In the genomic region with DNA sequence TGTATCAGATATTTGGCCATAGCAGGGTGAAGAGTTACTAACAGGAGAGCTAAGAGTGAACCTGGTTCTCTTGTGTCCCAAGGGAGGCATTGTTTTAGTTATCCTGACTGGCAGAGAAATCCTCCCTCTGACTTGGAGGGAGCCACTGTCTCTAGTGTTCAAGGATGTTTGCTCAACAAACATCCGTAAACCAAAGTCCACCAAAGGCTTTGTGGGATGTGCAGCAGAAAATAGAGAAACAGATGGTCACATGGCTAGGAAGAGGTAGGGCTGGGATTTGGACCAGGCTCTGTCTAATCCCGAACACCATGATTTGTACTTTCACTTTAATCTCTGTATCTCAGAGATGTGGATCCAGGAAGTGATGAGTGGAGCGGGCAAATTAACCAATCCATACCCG, we compare ENCODE assay signal across 24 mouse cellular contexts. TPM values are rescaled to one million over a fixed set of nuclear protein-coding genes. Genes with fewer than 3 reads are reported as not detected.
"Had no signal": no experiment of that assay in that cellular context is flagged by ENCODE, and none has a peak within 500 bp of the region (broad histone marks: within the 10 kb centered on the region; RNA-seq: fewer than 3 reads in every experiment).

No protein-coding gene starts in this region.

- H3K36me3 ChIP-seq: limb, embryonic 10.5 days; limb, embryonic 13.5 days; lung, embryonic 15.5 days; midbrain, embryonic 12.5 days; midbrain, embryonic 15.5 days; neural tube, embryonic 13.5 days had no signal

- H3K27ac ChIP-seq: hindbrain, postnatal 0 days; left cerebral cortex, adult 2 months; limb, embryonic 10.5 days; limb, embryonic 13.5 days; liver, embryonic 14.5 days; lung, embryonic 15.5 days; macrophage; midbrain, embryonic 12.5 days; midbrain, embryonic 15.5 days; neural tube, embryonic 13.5 days had no signal

- H3K9ac ChIP-seq: limb, embryonic 13.5 days; liver, embryonic 14.5 days; liver, postnatal 0 days; lung, embryonic 15.5 days; midbrain, embryonic 12.5 days; midbrain, embryonic 15.5 days; neural tube, embryonic 13.5 days had no signal

- H3K27me3 ChIP-seq: midbrain, embryonic 12.5 days; midbrain, embryonic 15.5 days; neural tube, embryonic 13.5 days had no signal

- H3K4me3 ChIP-seq: left cerebral cortex, adult 2 months; limb, embryonic 10.5 days; limb, embryonic 13.5 days; lung, embryonic 15.5 days; midbrain, embryonic 12.5 days; midbrain, embryonic 15.5 days; neural tube, embryonic 13.5 days had no signal

- DNase-seq: kidney, adult 11 months; kidney, adult 9 months; kidney, postnatal 14 days; layer of hippocampus, postnatal 36 days; liver, postnatal 0 days; retina, postnatal 1 day; right cerebral cortex, postnatal 25 days; thymus, adult 18-20 months; thymus, postnatal 36 days had no signal

RNA-seq across cellular contexts. Expression of a gene that starts 3.6 kb away (rescaled TPM):
- total RNA-seq: megakaryocyte, adult 5-6 weeks; neutrophil, adult 5-6 weeks had no signal
- polyA plus RNA-seq: inflammation-experienced regulatory T-cells, adult 6 months; liver, embryonic 11.5 days; liver, embryonic 14.5 days; liver, postnatal 0 days; macrophage; spleen, adult 2 months had no signal
